Mouse (Mus musculus): ENCODE results near the gene Thap4. TPM values are rescaled to one million over a fixed set of nuclear protein-coding genes. Genes with fewer than 3 reads are reported as not detected.
A peak's percentile ranks its signal among the peaks of the same experiment; 100 is the strongest.

Gene Thap4
- total and polyA plus RNA-seq, 2 experiments, result 10.0 to 17.5 TPM

DNA sequence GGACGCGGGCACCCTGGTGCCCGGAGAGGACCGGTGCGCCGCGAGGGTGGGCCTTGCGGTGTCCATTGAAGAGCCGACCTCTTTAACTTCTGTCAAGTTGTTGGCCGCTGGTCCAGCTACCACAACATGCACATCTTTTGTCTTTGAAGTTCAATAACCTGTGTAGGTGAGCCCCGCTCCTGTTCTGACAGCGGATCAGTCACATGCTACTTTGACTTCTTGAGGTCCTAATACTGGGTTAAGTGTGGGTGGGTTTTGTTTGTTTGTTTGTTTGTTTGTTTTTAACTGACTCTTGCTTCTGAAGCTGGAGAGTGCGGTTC, 587 bp upstream of the Thap4 start:
- WGBS, result 0% methylated on average over 13 of the region's 13 CpGs
- H3K4me3 ChIP-seq (ENCODE audit: insufficient read depth, low read depth, low read length), result peak overlapping the region; percentile 90
- H3K4me1 ChIP-seq (ENCODE audit: control insufficient read depth, insufficient read depth, low read length), result peaks cover 12% of the 10 kb centered on the region
- H3K9ac ChIP-seq (ENCODE audit: low read depth, low read length), result peak overlapping the region; percentile 90
- H3K27ac ChIP-seq (replicated peaks; ENCODE audit: insufficient read depth, low read depth, low read length), result peak overlapping the region; percentile 65
- TF ChIP-seq CTCF (IDR thresholded peaks at IDR 0.05; ENCODE audit: low read depth, low read length) (no peak), POLR2A (IDR thresholded peaks at IDR 0.05; ENCODE audit: extremely low read depth, insufficient read depth, low read length) (no peak)
- no peaks in the 10 kb centered on the region for H3K36me3 ChIP-seq (ENCODE audit: control insufficient read depth, insufficient read depth, low read length)
- DNase-seq (ENCODE audit: extremely low read depth, low read depth, low spot score), result peak; percentile 35
- no peaks in the 10 kb centered on the region for H3K27me3 ChIP-seq (ENCODE audit: control insufficient read depth, insufficient read depth, low read length)
- peaks cover 37% of the 10 kb centered on the region for H3K79me2 ChIP-seq (ENCODE audit: control insufficient read depth, insufficient read depth, low read length)

- DNase-seq (ENCODE audit: extremely low read depth, low read depth, low spot score), result no peak
- Histone ChIP-seq H3K36me3 (ENCODE audit: control insufficient read depth, insufficient read depth, low read length) (no peaks in the 10 kb centered on the region), H3K27me3 (ENCODE audit: control insufficient read depth, insufficient read depth, low read length) (no peaks in the 10 kb centered on the region), H3K9ac (ENCODE audit: low read depth, low read length) (peak overlapping the region; percentile 87), H3K79me2 (ENCODE audit: control insufficient read depth, insufficient read depth, low read length) (peaks cover 33% of the 10 kb centered on the region), H3K4me3 (ENCODE audit: insufficient read depth, low read depth, low read length) (peak overlapping the region; percentile 90), H3K4me1 (ENCODE audit: control insufficient read depth, insufficient read depth, low read length) (peaks cover 12% of the 10 kb centered on the region), H3K27ac (replicated peaks; ENCODE audit: insufficient read depth, low read depth, low read length) (peak overlapping the region; percentile 78)
- TF ChIP-seq CTCF (IDR thresholded peaks at IDR 0.05; ENCODE audit: low read depth, low read length) (no peak), POLR2A (IDR thresholded peaks at IDR 0.05; ENCODE audit: extremely low read depth, insufficient read depth, low read length) (no peak)
- 1% methylated on average over 59 of the region's 59 CpGs for WGBS
Measured at GRCm38 (mm10) chr1:93753911-93754572, 622 bp downstream of the Thap4 start.

DNA sequence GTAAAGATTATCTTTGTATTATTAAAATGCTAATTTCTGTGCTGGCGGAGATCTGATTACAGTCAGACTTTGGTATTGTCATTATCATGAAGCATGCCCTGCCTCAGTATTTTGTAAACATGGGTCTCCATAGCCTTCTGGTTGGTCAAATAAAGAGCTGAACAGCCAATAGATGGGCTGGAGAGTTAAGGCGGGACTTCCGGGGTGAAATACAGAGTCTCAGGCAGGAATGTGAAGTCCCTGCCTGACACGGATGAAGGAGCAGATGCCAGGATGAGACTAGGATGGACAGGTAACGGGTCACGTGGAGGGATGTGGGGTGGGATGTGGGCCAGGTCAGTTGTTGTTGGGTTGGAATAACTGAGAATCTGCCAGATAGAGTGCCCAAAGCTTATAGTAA, 3.4 kb downstream of the Thap4 start, which contains the start of gene Atg4b:
Gene Atg4b, plus strand, starts transcription at position 211 of the 400 bp plus-strand sequence.
- peaks cover 12% of the 10 kb centered on the region for H3K4me1 ChIP-seq (ENCODE audit: control insufficient read depth, insufficient read depth, low read length)
- no peak within 1 kb of the TSS for H3K9ac ChIP-seq (ENCODE audit: low read depth, low read length)
- no peaks in the 10 kb centered on the region for H3K27me3 ChIP-seq (ENCODE audit: control insufficient read depth, insufficient read depth, low read length)
- no peak for DNase-seq (ENCODE audit: extremely low read depth, low read depth, low spot score)
- no peaks in the 10 kb centered on the region for H3K36me3 ChIP-seq (ENCODE audit: control insufficient read depth, insufficient read depth, low read length)
- H3K4me3 ChIP-seq (ENCODE audit: insufficient read depth, low read depth, low read length), result no peak within 1 kb of the TSS
- 91% methylated on average over 6 of the region's 6 CpGs for WGBS
- H3K27ac ChIP-seq (replicated peaks; ENCODE audit: insufficient read depth, low read depth, low read length), result no peak within 1 kb of the TSS
- peaks cover 13% of the 10 kb centered on the region for H3K79me2 ChIP-seq (ENCODE audit: control insufficient read depth, insufficient read depth, low read length)
- no peak for TF ChIP-seq CTCF (IDR thresholded peaks at IDR 0.05; ENCODE audit: low read depth, low read length)

DNA sequence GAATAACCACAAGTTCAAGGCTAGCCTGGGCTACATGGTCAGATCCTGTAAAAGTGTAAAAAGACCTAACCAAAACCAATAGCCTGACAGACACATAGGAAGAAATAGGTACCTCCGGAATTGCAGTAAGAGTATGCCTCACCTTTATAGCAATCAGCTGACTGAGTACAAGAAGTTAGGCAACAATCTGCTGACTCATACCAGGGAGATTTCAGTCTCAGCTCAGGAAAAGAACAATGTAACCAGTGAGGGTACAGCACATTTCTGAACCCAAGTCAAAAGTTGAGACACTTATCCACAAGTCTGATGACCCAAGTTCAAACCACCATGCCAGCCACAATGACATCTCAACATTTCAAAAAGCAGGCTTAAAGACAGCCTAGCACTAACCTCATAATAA, 6.1 kb downstream of the Thap4 start:
- Histone ChIP-seq H3K27me3 (ENCODE audit: control insufficient read depth, insufficient read depth, low read length) (no peaks in the 10 kb centered on the region), H3K79me2 (ENCODE audit: control insufficient read depth, insufficient read depth, low read length) (peaks cover 12% of the 10 kb centered on the region; the same call in 1 of the 2 replicates), H3K4me1 (ENCODE audit: control insufficient read depth, insufficient read depth, low read length) (peaks cover 14% of the 10 kb centered on the region), H3K9ac (ENCODE audit: low read depth, low read length) (no peak overlapping the region), H3K27ac (replicated peaks; ENCODE audit: insufficient read depth, low read depth, low read length) (no peak overlapping the region), H3K36me3 (ENCODE audit: control insufficient read depth, insufficient read depth, low read length) (no peaks in the 10 kb centered on the region), H3K4me3 (ENCODE audit: insufficient read depth, low read depth, low read length) (no peak overlapping the region)
- WGBS, result 80% methylated on average over 1 of the region's 1 CpGs
- TF ChIP-seq POLR2A (IDR thresholded peaks at IDR 0.05; ENCODE audit: extremely low read depth, insufficient read depth, low read length), result no peak
- no peak for TF ChIP-seq CTCF (IDR thresholded peaks at IDR 0.05; ENCODE audit: low read depth, low read length)
- DNase-seq (ENCODE audit: extremely low read depth, low read depth, low spot score), result peak; percentile 43

DNA sequence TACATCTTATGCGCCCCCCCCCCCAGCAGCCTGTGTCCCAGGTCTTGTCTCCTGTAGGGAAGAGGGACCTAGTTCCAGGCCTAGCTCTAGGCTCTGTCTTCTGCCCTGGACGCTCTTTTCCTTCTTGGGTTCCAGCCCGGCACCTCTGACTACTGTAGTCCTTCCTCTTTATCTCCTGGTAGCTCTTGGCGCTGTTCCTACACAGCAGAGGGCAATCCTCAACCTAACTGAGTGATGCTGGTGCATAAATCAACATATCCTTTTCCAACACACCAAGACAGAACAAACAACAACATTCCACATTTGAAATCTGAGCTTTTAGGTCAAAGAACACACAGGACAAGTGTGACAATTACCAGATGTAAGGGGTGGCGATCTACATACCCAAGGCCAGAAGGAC, 8.5 kb downstream of the Thap4 start:
- 28% methylated on average over 5 of the region's 5 CpGs for WGBS
- TF ChIP-seq POLR2A (IDR thresholded peaks at IDR 0.05; ENCODE audit: extremely low read depth, insufficient read depth, low read length), result no peak
- TF ChIP-seq CTCF (IDR thresholded peaks at IDR 0.05; ENCODE audit: low read depth, low read length), result no peak
- Histone ChIP-seq H3K9ac (ENCODE audit: low read depth, low read length) (no peak overlapping the region), H3K36me3 (ENCODE audit: control insufficient read depth, insufficient read depth, low read length) (no peaks in the 10 kb centered on the region), H3K27ac (replicated peaks; ENCODE audit: insufficient read depth, low read depth, low read length) (no peak overlapping the region; the same call in 1 of the 2 replicates), H3K4me3 (ENCODE audit: insufficient read depth, low read depth, low read length) (no peak overlapping the region), H3K27me3 (ENCODE audit: control insufficient read depth, insufficient read depth, low read length) (no peaks in the 10 kb centered on the region), H3K4me1 (ENCODE audit: control insufficient read depth, insufficient read depth, low read length) (peaks cover 13% of the 10 kb centered on the region), H3K79me2 (ENCODE audit: control insufficient read depth, insufficient read depth, low read length) (peaks cover 17% of the 10 kb centered on the region)
- peak; percentile 82 for DNase-seq (ENCODE audit: extremely low read depth, low read depth, low spot score)

- Histone ChIP-seq H3K36me3 (ENCODE audit: control insufficient read depth, insufficient read depth, low read length) (no peaks in the 10 kb centered on the region), H3K9ac (ENCODE audit: low read depth, low read length) (no peak overlapping the region), H3K27ac (replicated peaks; ENCODE audit: insufficient read depth, low read depth, low read length) (no peak overlapping the region), H3K79me2 (ENCODE audit: control insufficient read depth, insufficient read depth, low read length) (peaks cover 20% of the 10 kb centered on the region), H3K4me3 (ENCODE audit: insufficient read depth, low read depth, low read length) (no peak overlapping the region), H3K27me3 (ENCODE audit: control insufficient read depth, insufficient read depth, low read length) (no peaks in the 10 kb centered on the region), H3K4me1 (ENCODE audit: control insufficient read depth, insufficient read depth, low read length) (peaks cover 11% of the 10 kb centered on the region)
- no peak for DNase-seq (ENCODE audit: extremely low read depth, low read depth, low spot score)
- TF ChIP-seq POLR2A (IDR thresholded peaks at IDR 0.05; ENCODE audit: extremely low read depth, insufficient read depth, low read length), result no peak
- no peak for TF ChIP-seq CTCF (IDR thresholded peaks at IDR 0.05; ENCODE audit: low read depth, low read length)
Measured at GRCm38 (mm10) chr1:93742910-93743309, 11.8 kb downstream of the Thap4 start.
